Mouse (Mus musculus): ENCODE measurements around the gene Cpne2.
A peak's percentile ranks its signal among the peaks of the same experiment; 100 is the strongest.

The Cpne2 gene

GRCm38 (mm10) chr8:94532873-94533671 lies at the start of gene Cpne2:
Cpne2 (plus strand) TSS chr8:94532990.
- DNase-seq (ENCODE audit: low read depth) = no peak

DNA sequence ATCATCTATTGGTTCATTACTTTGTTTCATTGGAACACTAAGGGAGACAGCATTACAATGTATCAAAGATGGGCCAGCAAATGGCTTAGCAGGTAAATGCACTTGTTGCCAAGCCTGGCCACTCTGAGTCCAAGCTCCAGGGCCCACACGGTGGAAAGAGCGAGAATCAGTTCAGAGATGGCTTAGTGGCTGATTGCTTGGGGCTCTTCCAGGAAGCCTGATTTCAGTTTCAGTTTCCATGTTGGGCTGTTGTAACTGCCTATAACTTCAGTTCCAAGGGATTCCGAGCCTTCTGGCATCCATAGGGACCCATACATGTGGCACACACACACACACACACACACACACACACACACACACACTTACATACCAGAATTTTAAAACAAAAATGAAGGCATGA lies 47.5 kb upstream of the Cpne2 start:
- DNase-seq (ENCODE audit: low read depth) = no peak

- no peak for DNase-seq (ENCODE audit: low read depth)
Observed at GRCm38 (mm10) chr8:94485882-94486281, 46.9 kb upstream of the Cpne2 start.

DNA sequence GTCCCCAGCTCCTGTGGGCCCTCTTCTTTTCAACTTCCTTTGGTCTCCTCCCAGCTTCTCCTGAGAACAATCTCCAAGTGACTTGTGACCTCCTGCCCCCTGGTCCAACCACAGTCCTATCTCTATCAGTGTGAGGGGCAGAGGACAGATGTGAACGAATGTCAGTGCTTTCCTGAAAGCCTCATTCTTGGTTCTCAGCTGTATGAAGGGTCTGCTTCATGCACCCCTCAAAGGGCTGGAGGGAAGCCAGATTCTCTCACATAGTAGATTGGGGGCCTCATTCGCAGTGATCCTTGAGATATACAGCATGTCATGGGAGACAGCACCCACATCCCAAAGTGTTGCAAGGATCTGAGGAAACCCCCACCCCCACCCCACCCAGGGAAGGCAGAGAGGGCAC lies 44.8 kb upstream of the Cpne2 start:
- DNase-seq (ENCODE audit: low read depth) = no peak

GRCm38 (mm10) chr8:94489809-94490483 lies 42.8 kb upstream of the Cpne2 start:
- DNase-seq (ENCODE audit: low read depth) = peak; percentile 6

DNA sequence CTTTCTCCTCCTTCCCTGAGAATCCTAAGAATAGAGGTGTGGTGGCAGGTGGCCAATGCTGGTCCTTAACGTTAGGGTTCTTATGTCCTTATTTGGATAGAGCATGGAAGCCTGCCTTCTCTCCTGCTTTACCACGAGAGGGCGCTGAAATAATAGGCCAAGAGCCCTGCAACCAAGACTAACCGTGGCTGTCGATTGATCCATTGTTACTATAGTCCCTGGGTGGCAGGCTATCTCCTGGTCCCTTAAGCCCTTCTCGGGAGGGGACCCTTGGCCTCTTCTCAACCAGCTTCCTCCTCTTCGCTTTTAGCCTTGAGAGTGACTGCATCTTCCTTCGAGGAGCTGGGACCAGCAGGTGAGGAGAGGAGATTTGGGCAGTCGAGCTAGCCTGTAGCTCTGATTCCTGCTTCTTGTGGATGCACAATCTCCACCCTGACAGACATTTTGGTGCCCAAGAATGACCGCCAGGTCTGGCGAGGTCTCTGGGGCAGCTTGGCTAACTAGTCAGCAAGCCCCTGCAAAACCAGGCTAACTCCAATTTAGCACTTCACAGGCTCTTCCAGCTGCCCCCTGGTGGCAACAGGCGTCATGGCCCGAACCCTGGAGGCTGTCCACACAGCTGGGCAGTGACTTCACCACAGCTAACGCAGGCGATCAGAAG lies 40.6 kb upstream of the Cpne2 start:
- peak; percentile 48 for DNase-seq (ENCODE audit: low read depth)

GRCm38 (mm10) chr8:94493240-94493639 lies 39.5 kb upstream of the Cpne2 start:
- DNase-seq (ENCODE audit: low read depth) = no peak

DNA sequence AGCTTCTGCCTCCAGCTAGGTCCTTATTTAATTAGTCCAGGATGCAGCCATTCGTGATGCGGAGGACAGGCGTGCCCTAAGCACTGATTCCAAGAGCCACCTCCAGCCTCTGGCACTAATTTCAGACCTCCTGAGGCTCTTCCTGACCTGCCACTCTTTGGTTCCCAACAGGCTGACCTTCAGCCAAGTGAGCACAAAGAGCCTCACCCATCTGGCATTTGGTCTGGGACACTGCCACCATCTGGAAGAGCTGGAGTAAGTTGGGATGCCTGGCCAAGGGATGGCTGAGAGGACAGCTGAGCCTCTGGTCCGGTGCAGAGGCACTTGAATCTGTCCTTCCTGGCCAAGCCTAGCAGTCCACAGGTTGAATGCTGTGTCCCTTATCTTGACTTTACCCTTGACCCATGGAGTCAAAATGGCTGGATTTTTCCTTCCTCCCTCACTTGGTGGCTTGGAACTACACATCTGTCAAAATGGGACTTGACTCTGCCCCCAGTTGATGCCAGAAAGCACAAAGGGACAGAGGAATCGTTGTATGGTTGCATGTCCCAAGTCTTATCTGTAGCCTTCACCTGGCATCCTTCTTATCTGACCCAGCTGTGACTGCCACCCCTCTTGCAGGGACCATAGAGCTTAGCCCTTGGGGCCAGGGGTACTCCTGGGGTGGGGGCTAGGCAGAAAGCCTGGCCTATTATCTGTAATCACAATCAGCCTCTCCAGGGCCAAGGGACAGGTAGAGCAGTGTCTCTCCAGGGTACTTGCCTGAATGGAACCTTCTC lies 17.2 kb upstream of the Cpne2 start:
- DNase-seq (ENCODE audit: low read depth) = no peak

GRCm38 (mm10) chr8:94516209-94516593 lies 16.6 kb upstream of the Cpne2 start:
- DNase-seq (ENCODE audit: low read depth) = no peak

GRCm38 (mm10) chr8:94516766-94517165 lies 16.0 kb upstream of the Cpne2 start:
- DNase-seq (ENCODE audit: low read depth) = no peak

GRCm38 (mm10) chr8:94518331-94518730 lies 14.5 kb upstream of the Cpne2 start:
- DNase-seq (ENCODE audit: low read depth) = no peak

GRCm38 (mm10) chr8:94519021-94519420 lies 13.8 kb upstream of the Cpne2 start:
- DNase-seq (ENCODE audit: low read depth) = no peak

GRCm38 (mm10) chr8:94521481-94521880 lies 11.3 kb upstream of the Cpne2 start:
- DNase-seq (ENCODE audit: low read depth) = no peak

DNA sequence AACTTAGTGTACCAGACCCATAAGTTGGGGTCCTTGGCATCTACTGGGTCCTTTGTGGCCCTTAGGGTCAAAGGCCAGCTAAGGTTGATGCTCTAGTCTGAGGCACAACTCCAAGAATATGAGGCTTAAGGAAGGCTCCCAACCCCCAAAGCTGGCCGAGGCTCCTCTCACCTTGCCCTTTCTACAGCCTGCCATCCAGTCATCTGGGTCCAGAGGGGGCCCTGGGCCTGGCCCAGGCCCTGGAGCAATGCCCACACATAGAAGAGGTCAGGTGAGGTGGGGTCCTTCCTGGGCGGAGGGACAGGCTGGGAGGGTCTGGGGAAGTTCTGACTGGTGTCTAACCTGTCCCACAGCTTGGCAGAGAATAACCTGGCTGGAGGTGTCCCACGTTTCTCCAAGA lies 10.3 kb upstream of the Cpne2 start:
- DNase-seq (ENCODE audit: low read depth) = no peak

DNA sequence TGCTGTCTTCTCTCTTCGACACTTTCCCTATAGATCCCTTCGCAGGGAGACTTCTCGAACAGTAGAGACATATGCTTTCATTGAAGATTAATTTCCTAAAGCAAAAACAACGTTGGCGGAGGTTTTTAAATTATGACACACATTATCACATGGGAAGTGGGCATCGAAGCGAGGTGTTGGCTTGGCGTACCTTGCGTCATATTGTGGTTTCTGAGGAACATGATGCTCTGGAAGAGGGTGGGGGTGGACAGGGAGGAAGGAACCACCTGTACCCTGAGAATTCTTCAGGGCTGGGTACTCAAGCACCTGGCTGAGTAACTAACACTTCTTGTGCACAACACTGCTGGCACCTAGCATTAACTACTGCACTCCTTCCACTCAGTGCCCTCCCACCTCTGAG lies 8.2 kb upstream of the Cpne2 start:
- DNase-seq (ENCODE audit: low read depth) = no peak

DNA sequence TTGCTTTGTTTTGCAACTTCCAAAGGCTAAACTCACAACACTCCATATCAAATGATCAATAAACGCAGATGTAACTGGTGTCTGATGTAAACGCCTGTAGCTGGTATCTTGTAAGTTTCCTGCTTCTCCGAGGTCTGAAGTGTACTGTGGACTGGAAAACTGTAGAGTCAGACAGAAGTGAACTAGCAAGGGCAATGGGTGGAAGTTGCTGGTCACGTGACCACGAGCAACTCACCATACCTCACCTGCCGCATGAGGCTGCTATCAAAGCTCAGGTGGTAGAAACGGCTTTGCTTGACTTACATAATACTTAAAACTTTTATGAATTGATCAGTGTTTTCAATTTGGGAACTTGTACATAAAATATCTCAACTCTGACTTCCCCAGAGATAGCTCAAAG lies 5.6 kb upstream of the Cpne2 start:
- no peak for DNase-seq (ENCODE audit: low read depth)

- peak; percentile 40 for DNase-seq (ENCODE audit: low read depth)
Observed at GRCm38 (mm10) chr8:94528245-94528644, 4.5 kb upstream of the Cpne2 start.

DNA sequence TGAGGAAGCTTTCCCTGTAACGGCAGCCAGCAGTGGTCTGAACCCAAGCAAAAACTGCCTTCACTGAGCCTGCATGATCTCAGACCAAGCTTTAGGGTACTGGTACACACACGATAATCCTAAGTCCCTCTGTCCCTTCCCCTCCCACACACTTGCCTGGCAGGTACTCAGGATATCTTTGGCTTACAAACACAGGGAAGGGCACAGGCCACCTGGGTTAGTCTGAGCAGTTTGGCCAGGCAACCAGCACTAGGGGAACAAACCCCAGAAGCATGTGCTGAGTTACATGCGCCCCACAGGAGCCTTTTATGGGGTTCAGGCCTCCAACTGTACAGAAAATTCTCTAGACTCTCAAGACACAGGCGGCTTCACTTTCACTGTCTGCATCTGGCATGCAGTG lies 2.9 kb upstream of the Cpne2 start:
- no peak for DNase-seq (ENCODE audit: low read depth)

GRCm38 (mm10) chr8:94530643-94531042 lies 2.1 kb upstream of the Cpne2 start:
- DNase-seq (ENCODE audit: low read depth) = no peak

- no peak for DNase-seq (ENCODE audit: low read depth)
Observed at GRCm38 (mm10) chr8:94532000-94532399, 790 bp upstream of the Cpne2 start.

- DNase-seq (ENCODE audit: low read depth) = no peak
Observed at GRCm38 (mm10) chr8:94532525-94532872, 291 bp upstream of the Cpne2 start.

DNA sequence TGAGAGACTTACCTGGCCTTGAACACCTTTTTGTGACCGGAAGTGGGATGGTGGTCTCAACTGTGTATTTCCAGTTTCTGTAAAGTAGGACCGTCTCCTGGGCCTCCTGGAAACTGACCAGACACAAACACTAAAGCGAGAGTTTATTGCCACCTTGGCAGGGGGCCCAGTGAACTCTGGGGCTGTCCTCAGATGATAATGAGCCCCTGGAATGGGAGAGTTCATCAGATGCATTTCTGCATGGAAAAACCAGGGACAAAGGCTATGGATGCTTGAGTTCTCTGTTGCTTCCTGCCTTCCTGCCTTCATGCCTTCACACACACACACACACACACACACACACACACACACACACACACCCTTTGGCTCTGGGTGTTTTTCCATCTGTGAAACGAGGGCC lies 1.8 kb downstream of the Cpne2 start:
- DNase-seq (ENCODE audit: low read depth) = no peak

GRCm38 (mm10) chr8:94535631-94536030 lies 2.8 kb downstream of the Cpne2 start:
- DNase-seq (ENCODE audit: low read depth) = no peak

Measured in c-Kit-positive CD71-positive TER-119-negative erythroid progenitor cells, embryonic 14.5 days (primary cell).